In genomic region chr15:89069336-89069840, GRCm38 (mm10) we compare ENCODE assay signal across 27 mouse cellular contexts. TPM values are rescaled to one million over a fixed set of nuclear protein-coding genes. Genes with fewer than 3 reads are reported as not detected.
A peak's percentile ranks its signal among the peaks of the same experiment; 100 is the strongest.
DNase-seq lines count a peak whose midpoint lies in the region; ATAC-seq lines count a peak whose summit lies in the region.
"Had no signal": no experiment of that assay in that cellular context is flagged by ENCODE, and none has a peak within 500 bp of the region (broad histone marks: within the 10 kb centered on the region; RNA-seq: fewer than 3 reads in every experiment).

No protein-coding gene starts in this region.

- WGBS in midbrain, embryonic 10.5 days = 81% methylated on average over 19 of the region's 19 CpGs
- 77% methylated on average over 19 of the region's 19 CpGs for WGBS in midbrain, embryonic 14.5 days
- WGBS in limb, embryonic 10.5 days = 83% methylated on average over 19 of the region's 19 CpGs

- H3K36me3 ChIP-seq in midbrain, embryonic 10.5 days = no peaks in the 10 kb centered on the region
- H3K36me3 ChIP-seq in midbrain, embryonic 14.5 days (ENCODE audit: control insufficient read depth, insufficient read depth, low read length) = peaks cover 29% of the 10 kb centered on the region
- H3K36me3 ChIP-seq in limb, embryonic 10.5 days = no peaks in the 10 kb centered on the region
- H3K36me3 ChIP-seq: embryonic facial prominence, embryonic 12.5 days; forebrain, embryonic 12.5 days; hindbrain, embryonic 12.5 days; liver, embryonic 13.5 days; stomach, embryonic 15.5 days had no signal

- H3K4me1 ChIP-seq in midbrain, embryonic 10.5 days = peaks cover 14% of the 10 kb centered on the region
- H3K4me1 ChIP-seq in midbrain, embryonic 14.5 days (ENCODE audit: control insufficient read depth, insufficient read depth, low read length) = no peaks in the 10 kb centered on the region
- H3K4me1 ChIP-seq in limb, embryonic 10.5 days = peaks cover 32% of the 10 kb centered on the region
- H3K4me1 ChIP-seq: liver, embryonic 13.5 days had no signal

- no peak overlapping the region for H3K9ac ChIP-seq in midbrain, embryonic 14.5 days (replicated peaks; ENCODE audit: low read length)
- H3K9ac ChIP-seq: embryonic facial prominence, embryonic 12.5 days; forebrain, embryonic 12.5 days; hindbrain, embryonic 12.5 days; liver, embryonic 13.5 days; midbrain, embryonic 13.5 days; stomach, embryonic 15.5 days had no signal

- H3K27ac ChIP-seq in midbrain, embryonic 10.5 days (replicated peaks) = 0 out of 2 replicates have a peak overlapping the region, but pooled peaks have one; percentile 38
- H3K27ac ChIP-seq in midbrain, embryonic 14.5 days (replicated peaks; ENCODE audit: low read depth, low read length) = no peak overlapping the region
- 0 out of 2 replicates have a peak overlapping the region, but pooled peaks have one; percentile 19 for H3K27ac ChIP-seq in limb, embryonic 10.5 days
- H3K27ac ChIP-seq: embryonic facial prominence, embryonic 12.5 days; forebrain, embryonic 12.5 days; hindbrain, embryonic 12.5 days; liver, embryonic 13.5 days; midbrain, embryonic 13.5 days; stomach, embryonic 15.5 days had no signal

- ATAC-seq in midbrain, embryonic 14.5 days (ENCODE audit: low FRiP score, low TSS enrichment) = no peak
- ATAC-seq: midbrain, embryonic 13.5 days had no signal

- no peak overlapping the region for H3K4me3 ChIP-seq in midbrain, embryonic 10.5 days
- H3K4me3 ChIP-seq in midbrain, embryonic 14.5 days (replicated peaks; ENCODE audit: low read depth, low read length) = no peak overlapping the region
- H3K4me3 ChIP-seq in limb, embryonic 10.5 days = no peak overlapping the region
- H3K4me3 ChIP-seq: embryonic facial prominence, embryonic 12.5 days; erythroblast, embryonic 14.5 days; forebrain, embryonic 12.5 days; hindbrain, embryonic 12.5 days; liver, embryonic 13.5 days; midbrain, embryonic 13.5 days had no signal

- H3K27me3 ChIP-seq in midbrain, embryonic 10.5 days (ENCODE audit: low read depth, poor library complexity, severe bottlenecking) = peaks cover 64% of the 10 kb centered on the region
- H3K27me3 ChIP-seq in midbrain, embryonic 14.5 days (ENCODE audit: control insufficient read depth, insufficient read depth, low read length) = peaks cover 22% of the 10 kb centered on the region
- peaks cover 65% of the 10 kb centered on the region for H3K27me3 ChIP-seq in limb, embryonic 10.5 days (ENCODE audit: low read depth, poor library complexity, severe bottlenecking)

- H3K4me2 ChIP-seq in midbrain, embryonic 14.5 days (ENCODE audit: low read length) = no peak overlapping the region
- H3K4me2 ChIP-seq: embryonic facial prominence, embryonic 12.5 days; forebrain, embryonic 12.5 days; hindbrain, embryonic 12.5 days; liver, embryonic 13.5 days; midbrain, embryonic 13.5 days had no signal

- no peaks in the 10 kb centered on the region for H3K9me3 ChIP-seq in midbrain, embryonic 10.5 days (replicated peaks)
- no peaks in the 10 kb centered on the region for H3K9me3 ChIP-seq in midbrain, embryonic 14.5 days (ENCODE audit: control insufficient read depth, low read length)
- H3K9me3 ChIP-seq in limb, embryonic 10.5 days (replicated peaks) = no peaks in the 10 kb centered on the region
- H3K9me3 ChIP-seq: embryonic facial prominence, embryonic 12.5 days; forebrain, embryonic 12.5 days; hindbrain, embryonic 12.5 days; liver, embryonic 13.5 days; midbrain, embryonic 13.5 days; stomach, embryonic 15.5 days had no signal

- DNase-seq in heart, adult 11 months = peak; percentile 90
- DNase-seq in heart, adult 18-20 months = no peak
- DNase-seq in midbrain, embryonic 10.5 days (ENCODE audit: low spot score) = no peak
- DNase-seq in midbrain, embryonic 14.5 days = no peak
- peak; percentile 42 for DNase-seq in cerebellum, adult 9-11 months
- DNase-seq in limb, embryonic 10.5 days (ENCODE audit: low spot score) = no peak
- DNase-seq in embryo, embryonic 9.5 days (ENCODE audit: extremely low spot score) = no peak
- DNase-seq: adrenal gland, postnatal 10 days; B cell, adult 2 months; gastrocnemius, postnatal 36 days; kidney, adult 11 months; kidney, postnatal 10 days; liver, embryonic 13.5 days; lung, adult 2 months; lung, postnatal 14 days; retina, postnatal 1 day; right cerebral cortex, postnatal 4 days; thymus, postnatal 25 days had no signal

RNA-seq across cellular contexts. Expression of gene Trabd, which starts 5.5 kb away (rescaled TPM):
- 10 to 100 TPM; 46.6 to 56.5 TPM for total RNA-seq in heart, adult 18-20 months (2021)
- 53.6 and 53.7 TPM in 2 replicates for polyA plus RNA-seq in midbrain, embryonic 10.5 days (2016; fragmentation: Nextera tagmentation; extraction: Ambion mirVana)
- 38.7 and 39.7 TPM in 2 replicates for polyA plus RNA-seq in midbrain, embryonic 14.5 days (2014; fragmentation: Nextera tagmentation; extraction: Ambion mirVana)
- 59.5 and 62.1 TPM in 2 replicates for polyA plus RNA-seq in limb, embryonic 10.5 days (2016; fragmentation: Nextera tagmentation; extraction: Ambion mirVana)

RNA-seq across cellular contexts. Expression of gene Panx2, which starts 9.9 kb away (rescaled TPM):
- total RNA-seq in heart, adult 18-20 months (2021) = 1 to 10 TPM; 2.0 to 2.4 TPM
- polyA plus RNA-seq in midbrain, embryonic 10.5 days (2016; fragmentation: Nextera tagmentation; extraction: Ambion mirVana) = 0.28 and 0.47 TPM in 2 replicates
- polyA plus RNA-seq in midbrain, embryonic 14.5 days (2014; fragmentation: Nextera tagmentation; extraction: Ambion mirVana) = 6.6 and 7.9 TPM in 2 replicates
- 0.09 and 0.44 TPM in 2 replicates for polyA plus RNA-seq in limb, embryonic 10.5 days (2016; fragmentation: Nextera tagmentation; extraction: Ambion mirVana)
- total RNA-seq: CH12.LX; gastrocnemius, adult 18-20 months; gastrocnemius, postnatal 36 days; megakaryocyte progenitor cell, adult 5-6 weeks had no signal
- polyA plus RNA-seq: erythroblast, embryonic 14.5 days; liver, embryonic 13.5 days had no signal

RNA-seq across cellular contexts. Expression of gene Selenoo, which starts 19.5 kb away (rescaled TPM):
- 10 to 100 TPM; 16.1 to 16.5 TPM for total RNA-seq in heart, adult 18-20 months (2021)
- polyA plus RNA-seq in midbrain, embryonic 10.5 days (2016; fragmentation: Nextera tagmentation; extraction: Ambion mirVana) = 16.2 and 19.3 TPM in 2 replicates
- polyA plus RNA-seq in midbrain, embryonic 14.5 days (2014; fragmentation: Nextera tagmentation; extraction: Ambion mirVana) = 23.8 and 23.9 TPM in 2 replicates
- 10.6 and 13.9 TPM in 2 replicates for polyA plus RNA-seq in limb, embryonic 10.5 days (2016; fragmentation: Nextera tagmentation; extraction: Ambion mirVana)

RNA-seq across cellular contexts. Expression of gene Tubgcp6, which starts 53.5 kb away (rescaled TPM):
- 1 to 10 TPM; 7.4 to 8.5 TPM for total RNA-seq in heart, adult 18-20 months (2021)
- polyA plus RNA-seq in midbrain, embryonic 10.5 days (2016; fragmentation: Nextera tagmentation; extraction: Ambion mirVana) = 24.7 and 25.6 TPM in 2 replicates
- 18.0 and 18.2 TPM in 2 replicates for polyA plus RNA-seq in midbrain, embryonic 14.5 days (2014; fragmentation: Nextera tagmentation; extraction: Ambion mirVana)
- polyA plus RNA-seq in limb, embryonic 10.5 days (2016; fragmentation: Nextera tagmentation; extraction: Ambion mirVana) = 24.4 and 28.6 TPM in 2 replicates

RNA-seq across cellular contexts. Expression of gene Hdac10, which starts 59.1 kb away (rescaled TPM):
- total RNA-seq in heart, adult 18-20 months (2021) = 1 to 10 TPM; 6.3 to 7.4 TPM
- polyA plus RNA-seq in midbrain, embryonic 10.5 days (2016; fragmentation: Nextera tagmentation; extraction: Ambion mirVana) = 18.7 and 20.3 TPM in 2 replicates
- polyA plus RNA-seq in midbrain, embryonic 14.5 days (2014; fragmentation: Nextera tagmentation; extraction: Ambion mirVana) = 18.2 and 20.3 TPM in 2 replicates
- polyA plus RNA-seq in limb, embryonic 10.5 days (2016; fragmentation: Nextera tagmentation; extraction: Ambion mirVana) = 13.0 and 13.8 TPM in 2 replicates

Comparison
In these comparisons a context has a peak if more than half of its experiments do, and no peak if none do; other contexts are left out.
1. DNase-seq: peak in heart, adult 11 months (single experiment) and cerebellum, adult 9-11 months (single experiment); none in heart, adult 18-20 months (0 of 2), midbrain, embryonic 10.5 days (single experiment), midbrain, embryonic 14.5 days (single experiment), limb, embryonic 10.5 days (single experiment) and embryo, embryonic 9.5 days (single experiment).